Mouse (Mus musculus) E14TG2a.4 (cell line): ENCODE results near the gene Gemin7.

Source experiments
- CTCF ChIP-seq: conservative IDR thresholded peaks from 2 replicates; pipeline ENCODE4 v1.5.1; 2014; ENCODE audit warnings: low read length
- NANOG ChIP-seq: IDR thresholded peaks from 2 replicates; pipeline ENCODE4 v1.6.1; 2014; ENCODE audit warnings: borderline replicate concordance, low read length, mixed read lengths

GRCm38 (mm10) chr7:19563884-19564283 lies 13.5 kb downstream of the Gemin7 start:
- TF ChIP-seq CTCF (no peak), NANOG (no peak)
